Mouse (Mus musculus): ENCODE results near the gene Iqschfp. TPM values are rescaled to one million over a fixed set of nuclear protein-coding genes. Genes with fewer than 3 reads are reported as not detected.

Iqschfp gene
- total and polyA plus RNA-seq, 2 experiments = not detected

- Histone ChIP-seq H3K27ac (replicated peaks; ENCODE audit: insufficient read depth, low read depth, low read length) (no peak overlapping the region), H3K79me2 (ENCODE audit: control insufficient read depth, insufficient read depth, low read length) (no peaks in the 10 kb centered on the region), H3K4me1 (ENCODE audit: control insufficient read depth, insufficient read depth, low read length) (no peaks in the 10 kb centered on the region), H3K27me3 (ENCODE audit: control insufficient read depth, insufficient read depth, low read length) (no peaks in the 10 kb centered on the region), H3K4me3 (ENCODE audit: insufficient read depth, low read depth, low read length) (no peak overlapping the region), H3K9ac (ENCODE audit: low read depth, low read length) (no peak overlapping the region), H3K36me3 (ENCODE audit: control insufficient read depth, insufficient read depth, low read length) (no peaks in the 10 kb centered on the region)
- no peak for DNase-seq (ENCODE audit: extremely low read depth, low read depth, low spot score)
- TF ChIP-seq CTCF (IDR thresholded peaks at IDR 0.05; ENCODE audit: low read depth, low read length) (no peak), POLR2A (IDR thresholded peaks at IDR 0.05; ENCODE audit: extremely low read depth, insufficient read depth, low read length) (no peak)
- 78% methylated on average over 5 of the region's 5 CpGs for WGBS
Observed at GRCm38 (mm10) chr3:68669418-68669974, 777.5 kb downstream of the Iqschfp start.

GRCm38 (mm10) chr3:68674721-68675120 is 782.7 kb downstream of the Iqschfp start:
- TF ChIP-seq CTCF (IDR thresholded peaks at IDR 0.05; ENCODE audit: low read depth, low read length) (no peak), POLR2A (IDR thresholded peaks at IDR 0.05; ENCODE audit: extremely low read depth, insufficient read depth, low read length) (no peak)
- H3K79me2 ChIP-seq (ENCODE audit: control insufficient read depth, insufficient read depth, low read length) = no peaks in the 10 kb centered on the region
- H3K27me3 ChIP-seq (ENCODE audit: control insufficient read depth, insufficient read depth, low read length) = no peaks in the 10 kb centered on the region
- H3K27ac ChIP-seq (replicated peaks; ENCODE audit: insufficient read depth, low read depth, low read length) = no peak overlapping the region
- no peak overlapping the region for H3K9ac ChIP-seq (ENCODE audit: low read depth, low read length)
- DNase-seq (ENCODE audit: extremely low read depth, low read depth, low spot score) = no peak
- WGBS = 86% methylated on average over 2 of the region's 2 CpGs
- no peaks in the 10 kb centered on the region for H3K36me3 ChIP-seq (ENCODE audit: control insufficient read depth, insufficient read depth, low read length)
- no peaks in the 10 kb centered on the region; the same call in 1 of the 2 replicates for H3K4me1 ChIP-seq (ENCODE audit: control insufficient read depth, insufficient read depth, low read length)
- H3K4me3 ChIP-seq (ENCODE audit: insufficient read depth, low read depth, low read length) = no peak overlapping the region

- no peaks in the 10 kb centered on the region for H3K79me2 ChIP-seq (ENCODE audit: control insufficient read depth, insufficient read depth, low read length)
- no peak overlapping the region for H3K4me3 ChIP-seq (ENCODE audit: insufficient read depth, low read depth, low read length)
- H3K9ac ChIP-seq (ENCODE audit: low read depth, low read length) = no peak overlapping the region
- no peak overlapping the region for H3K27ac ChIP-seq (replicated peaks; ENCODE audit: insufficient read depth, low read depth, low read length)
- H3K27me3 ChIP-seq (ENCODE audit: control insufficient read depth, insufficient read depth, low read length) = no peaks in the 10 kb centered on the region
- TF ChIP-seq POLR2A (IDR thresholded peaks at IDR 0.05; ENCODE audit: extremely low read depth, insufficient read depth, low read length) (no peak), CTCF (IDR thresholded peaks at IDR 0.05; ENCODE audit: low read depth, low read length) (no peak)
- H3K36me3 ChIP-seq (ENCODE audit: control insufficient read depth, insufficient read depth, low read length) = no peaks in the 10 kb centered on the region
- no peaks in the 10 kb centered on the region; the same call in 1 of the 2 replicates for H3K4me1 ChIP-seq (ENCODE audit: control insufficient read depth, insufficient read depth, low read length)
- WGBS = 94% methylated on average over 12 of the region's 12 CpGs
- DNase-seq (ENCODE audit: extremely low read depth, low read depth, low spot score) = no peak
Observed at GRCm38 (mm10) chr3:68675216-68675835, 783.3 kb downstream of the Iqschfp start.

Other genes with a start within 250 kb of the Iqschfp start
- not detected in 2 replicates for gene Iqcj, start within 50 bp of the Iqschfp start, total RNA-seq (2014; rRNA removed)
- not detected in 2 replicates for gene Iqcj, start within 50 bp of the Iqschfp start, polyA plus RNA-seq (2012; rRNA removed)
- gene Schip1, start 172.6 kb downstream of the Iqschfp start, total RNA-seq (2014; rRNA removed) = 1.3 and 1.6 TPM in 2 replicates
- 0.40 and 0.48 TPM in 2 replicates for gene Schip1, start 172.6 kb downstream of the Iqschfp start, polyA plus RNA-seq (2012; rRNA removed)